Mouse (Mus musculus) urinary bladder, postnatal 0 days (tissue): ENCODE results near the gene Usp50. TPM values are rescaled to one million over a fixed set of nuclear protein-coding genes. Genes with fewer than 3 reads are reported as not detected.

Experiments
- polyA plus RNA-seq: library from polyadenylated mRNA; unstranded; fragments of >200 nt; fragmentation: Nextera tagmentation; extraction: Ambion mirVana; gene quantifications from 2 replicates; pipeline ENCODE4 v1.2.1, GENCODE M21; 2015

Usp50 gene
- polyA plus RNA-seq, result 1.3 and 1.8 TPM in 2 replicates

DNA sequence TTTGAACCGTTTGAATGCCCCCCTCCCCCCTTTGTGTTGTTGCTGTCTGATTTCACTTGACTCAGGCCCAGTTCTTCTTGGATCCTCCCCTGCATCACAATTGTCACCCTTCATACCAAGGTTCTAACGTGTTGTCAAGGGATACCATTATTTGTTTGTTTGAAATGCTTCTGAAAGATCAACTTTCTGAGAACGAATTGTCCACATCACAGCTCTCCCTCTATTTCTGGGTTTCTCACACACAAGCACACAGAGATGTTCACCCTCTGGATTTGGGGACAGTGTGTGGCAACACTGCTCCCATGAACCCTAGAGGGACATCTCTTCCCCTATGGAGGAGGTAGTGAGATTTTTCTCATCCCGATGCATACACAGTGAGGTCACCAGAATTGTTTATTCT lies at the start of gene Usp50:
Usp50 (minus strand) TSS at position 101 of the 400 bp plus-strand sequence.

GRCm38 (mm10) chr2:126706759-126707437 lies 76.4 kb downstream of the Usp50 start, which contains the start of gene Usp8:
Gene Usp8, plus strand, starts transcription at chr2:126707328.

DNA sequence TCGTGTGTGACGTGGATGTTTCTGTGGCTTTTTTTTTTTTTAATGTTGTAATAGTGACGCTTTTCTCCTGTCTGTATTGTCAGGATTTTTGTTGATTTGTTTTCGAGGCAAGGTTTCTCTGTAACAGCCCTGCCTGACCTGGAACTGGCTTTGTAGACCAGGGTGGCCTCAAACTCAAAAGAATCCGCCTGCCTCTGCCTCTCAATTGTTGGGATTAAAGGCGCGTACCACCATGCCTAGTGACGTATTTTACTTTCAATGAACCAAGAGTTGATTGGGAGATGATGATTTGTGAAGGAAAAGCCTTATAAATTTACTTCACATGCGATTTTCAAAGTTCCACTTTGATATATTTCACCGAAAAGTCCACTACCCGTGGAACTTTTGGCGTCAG lies 107.2 kb downstream of the Usp50 start, which contains the start of gene Gabpb1:
Gabpb1 (minus strand) TSS at position 216 of the 394 bp plus-strand sequence.

Other genes with a start within 250 kb of the Usp50 start
- gene Slc27a2, start 231.1 kb downstream of the Usp50 start, polyA plus RNA-seq, result 0.17 and 1.0 TPM in 2 replicates
- gene Hdc, start 164.2 kb downstream of the Usp50 start, polyA plus RNA-seq, result 5.6 and 7.3 TPM in 2 replicates
- 15.5 and 17.7 TPM in 2 replicates for gene Gabpb1, start 107.1 kb downstream of the Usp50 start, polyA plus RNA-seq
- gene Usp8, start 76.1 kb downstream of the Usp50 start, polyA plus RNA-seq, result 22.1 and 25.9 TPM in 2 replicates
- gene Trpm7, start 92.8 kb upstream of the Usp50 start, polyA plus RNA-seq, result 22.0 and 24.3 TPM in 2 replicates
- 65.0 and 73.5 TPM in 2 replicates for gene Sppl2a, start 149.8 kb upstream of the Usp50 start, polyA plus RNA-seq
- 5.7 and 6.8 TPM in 2 replicates for gene Ap4e1, start 225.2 kb upstream of the Usp50 start, polyA plus RNA-seq